Mouse (Mus musculus) hindbrain, postnatal 0 days (tissue): ENCODE results near the gene Gm3448. TPM values are rescaled to one million over a fixed set of nuclear protein-coding genes. Genes with fewer than 3 reads are reported as not detected.
"Not testable (repeated sequence)": the region's sequence is repeated elsewhere in the genome, so short reads cannot be mapped to it uniquely, and the experiment has no call there.

Experiments
- ATAC-seq: fragments of 200-750 bp; cut with Nextera tagmentation; 2 replicates; pipeline ENCODE4 v1.8.0; 2017; ENCODE audit warnings: mild to moderate bottlenecking, moderate TSS enrichment, moderate library complexity
- DNase-seq: peaks from one replicate; pipeline ENCODE4 v3.0.0-alpha.2; 2015; ENCODE audit warnings: low spot score
- H3K27ac ChIP-seq: fragments of 300-500 bp; sonication (generic); 2 replicates; pipeline ENCODE4 v1.5.1; 2014; ENCODE audit warnings: mild to moderate bottlenecking
- H3K27me3 ChIP-seq: fragments of 300-500 bp; sonication (generic); 2 replicates; pipeline ENCODE4 v1.6.1; 2014; ENCODE audit warnings: low read length, mixed read lengths; ENCODE audit not compliant: insufficient read depth
- H3K36me3 ChIP-seq: fragments of 300-500 bp; sonication (generic); 2 replicates; pipeline ENCODE4 v1.6.1; 2014; ENCODE audit warnings: low read length, mixed read lengths; ENCODE audit not compliant: insufficient read depth
- H3K4me1 ChIP-seq: fragments of 300-500 bp; sonication (generic); 2 replicates; pipeline ENCODE4 v1.6.1; 2014; ENCODE audit warnings: antibody characterized with exemption, low read length, mixed read lengths; ENCODE audit not compliant: insufficient read depth
- H3K4me2 ChIP-seq: fragments of 300-500 bp; sonication (generic); 2 replicates; pipeline ENCODE4 v1.6.1; 2014; ENCODE audit warnings: low read depth, mild to moderate bottlenecking, low read length, moderate library complexity, mixed read lengths
- H3K4me3 ChIP-seq: fragments of 300-500 bp; sonication (generic); 2 replicates; pipeline ENCODE4 v1.5.1; 2014; ENCODE audit warnings: low read length
- H3K9ac ChIP-seq: fragments of 300-500 bp; sonication (generic); replicated peaks from 2 replicates; pipeline ENCODE4 v1.6.1; 2014; ENCODE audit warnings: mild to moderate bottlenecking, low read length, moderate library complexity, mixed read lengths
- H3K9me3 ChIP-seq: fragments of 300-500 bp; sonication (generic); 2 replicates; pipeline ENCODE4 v1.6.1; 2016; ENCODE audit warnings: low read length, mixed read lengths
- CTCF ChIP-seq: IDR thresholded peaks from 2 replicates; pipeline ENCODE4 v1.5.1; 2016; ENCODE audit warnings: antibody characterized with exemption, control low read depth, low read depth
- WGBS: fragments of 180-500 bp; shearing (Covaris S2); extraction: QIAGEN DNeasy Blood & Tissue Kit; methylation state at CpG from one replicate; pipeline ENCODE4 v1.1.7; 2014; 5-methylcytosine and 5-hydroxymethylcytosine counted together
- polyA plus RNA-seq: library from polyadenylated mRNA; unstranded; fragments of >200 nt; fragmentation: Nextera tagmentation; extraction: Ambion mirVana; gene quantifications from 2 replicates; pipeline ENCODE4 v1.2.1, GENCODE M21; 2015
- total RNA-seq: library from RNA; depleted of rRNA; stranded (reverse); fragments of >200 nt; gene quantifications from 2 replicates; pipeline ENCODE4 v1.2.3, GENCODE M21; 2014

The Gm3448 gene
- total and polyA plus RNA-seq, 2 experiments from 2014 or later = 0.99 to 2.3 TPM

DNA sequence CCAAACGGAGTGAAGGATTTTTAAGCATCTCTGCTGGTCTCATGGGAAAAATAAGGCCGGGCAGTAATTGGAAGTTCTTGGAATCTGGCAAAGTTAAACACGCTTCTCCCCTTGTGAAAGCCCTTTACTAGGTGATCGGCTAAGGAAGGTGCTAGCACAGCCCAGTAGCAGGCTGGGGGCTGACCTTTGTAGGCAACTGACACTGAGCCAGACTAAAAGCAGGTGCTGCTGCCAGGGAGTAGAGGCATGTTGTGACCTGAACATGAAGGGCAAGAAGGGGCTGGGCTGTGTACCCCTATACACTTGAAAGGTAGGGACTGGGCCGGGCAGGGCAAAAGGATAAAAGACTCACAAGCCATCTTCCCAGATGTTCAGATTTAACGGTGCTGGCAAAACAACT, 19.0 kb upstream of the Gm3448 start:
- Histone ChIP-seq H3K27ac (no peak overlapping the region), H3K4me3 (no peak overlapping the region), H3K4me2 (no peak overlapping the region), H3K27me3 (no peaks in the 10 kb centered on the region), H3K36me3 (peaks cover 33% of the 10 kb centered on the region; the same call in 1 of the 2 replicates), H3K9ac (no peak overlapping the region), H3K4me1 (no peaks in the 10 kb centered on the region), H3K9me3 (no peaks in the 10 kb centered on the region)
- no peak for DNase-seq
- TF ChIP-seq CTCF = no peak
- ATAC-seq = no peak
- WGBS = 91% methylated on average over 6 of the region's 6 CpGs

DNA sequence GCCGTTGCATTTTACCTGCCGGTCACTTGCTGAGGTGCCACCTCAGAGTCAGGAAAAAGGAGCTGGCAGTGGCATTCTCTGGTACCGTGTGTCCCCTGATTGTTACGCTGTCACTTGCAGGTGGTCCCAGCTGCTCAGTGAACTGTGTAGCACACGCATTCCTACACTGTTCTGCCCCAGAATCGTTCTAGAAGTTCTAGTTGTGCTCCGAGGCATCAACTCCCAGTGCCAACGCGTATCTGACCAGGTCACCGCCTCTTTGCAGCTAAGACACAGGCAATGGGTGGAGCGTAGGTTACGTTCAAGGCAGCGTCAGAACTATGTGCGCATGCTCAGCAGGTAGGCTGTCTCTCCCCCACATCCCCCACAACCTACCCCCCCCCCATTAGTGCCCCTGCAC, 18.3 kb upstream of the Gm3448 start:
- TF ChIP-seq CTCF = no peak
- Histone ChIP-seq H3K27me3 (no peaks in the 10 kb centered on the region), H3K4me3 (no peak overlapping the region), H3K4me2 (no peak overlapping the region), H3K9me3 (no peaks in the 10 kb centered on the region), H3K27ac (no peak overlapping the region), H3K9ac (no peak overlapping the region), H3K36me3 (peaks cover 33% of the 10 kb centered on the region; the same call in 1 of the 2 replicates), H3K4me1 (no peaks in the 10 kb centered on the region)
- 95% methylated on average over 14 of the region's 14 CpGs for WGBS
- ATAC-seq = no peak
- DNase-seq = no peak

DNA sequence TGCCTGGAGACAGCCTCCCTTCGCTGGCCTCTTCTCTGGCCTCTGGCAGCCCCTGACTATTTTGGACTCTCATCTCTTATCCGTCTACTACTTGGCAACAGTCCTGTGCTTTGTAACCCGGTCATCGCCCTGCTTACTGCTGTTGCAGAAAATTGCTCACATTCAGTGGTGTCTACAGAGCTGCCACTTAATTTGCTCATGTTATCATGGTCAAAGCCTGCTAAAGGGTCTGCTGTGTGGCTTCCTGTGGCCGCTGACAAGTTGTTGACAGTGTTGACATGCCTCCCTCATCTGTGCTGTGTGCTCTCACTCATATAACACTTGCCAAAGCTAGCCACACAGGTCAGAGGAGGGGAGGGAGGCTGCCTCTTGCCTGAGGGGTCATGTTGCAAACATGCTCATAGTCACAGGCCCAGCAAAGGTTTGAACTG, 16.8 kb upstream of the Gm3448 start:
- no peak for TF ChIP-seq CTCF
- WGBS = 87% methylated on average over 5 of the region's 5 CpGs
- ATAC-seq = no peak
- Histone ChIP-seq H3K36me3 (peaks cover 29% of the 10 kb centered on the region; the same call in 1 of the 2 replicates), H3K27me3 (no peaks in the 10 kb centered on the region), H3K4me2 (no peak overlapping the region), H3K4me3 (no peak overlapping the region), H3K9me3 (no peaks in the 10 kb centered on the region), H3K9ac (no peak overlapping the region), H3K4me1 (no peaks in the 10 kb centered on the region), H3K27ac (no peak overlapping the region)
- DNase-seq = no peak

- no peak overlapping the region for H3K27ac ChIP-seq
- 68% methylated on average over 4 of the region's 4 CpGs for WGBS
- no peaks in the 10 kb centered on the region for H3K27me3 ChIP-seq
- peaks cover 27% of the 10 kb centered on the region; the same call in 1 of the 2 replicates for H3K36me3 ChIP-seq
- H3K4me3 ChIP-seq = no peak overlapping the region
- no peak overlapping the region for H3K9ac ChIP-seq
- no peaks in the 10 kb centered on the region for H3K9me3 ChIP-seq
- DNase-seq (no peak), ATAC-seq (no peak)
- no peaks in the 10 kb centered on the region for H3K4me1 ChIP-seq
- no peak for TF ChIP-seq CTCF
- no peak overlapping the region for H3K4me2 ChIP-seq
These were observed 14.6 kb upstream of the Gm3448 start for GRCm38 (mm10) chr17:15055925-15056324.

DNA sequence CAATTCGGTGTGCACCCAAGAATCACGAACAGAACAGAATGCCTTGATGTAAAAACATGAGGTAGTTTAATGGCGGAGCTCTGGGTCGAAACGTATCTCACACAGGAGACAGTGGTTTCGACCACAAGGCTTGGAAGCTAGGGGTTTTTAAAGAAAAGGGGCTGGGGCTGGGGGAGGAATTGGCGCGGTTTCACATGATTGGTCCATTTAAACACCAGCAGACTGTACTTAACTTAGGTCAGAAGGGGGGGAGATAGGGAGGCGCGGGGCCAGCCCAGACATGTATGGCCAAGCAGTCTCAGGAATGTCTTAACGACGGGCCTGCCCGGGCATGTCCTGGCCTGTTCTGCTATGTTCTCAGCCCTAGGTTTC, 12.5 kb upstream of the Gm3448 start:
- not testable (repeated sequence) for H3K4me3 ChIP-seq, H3K9me3 ChIP-seq, H3K4me2 ChIP-seq, H3K4me1 ChIP-seq, H3K9ac ChIP-seq, H3K27ac ChIP-seq, H3K27me3 ChIP-seq, DNase-seq, ATAC-seq
- WGBS = 94% methylated on average over 12 of the region's 13 CpGs
- H3K36me3 ChIP-seq = peaks cover 16% of the 10 kb centered on the region; the same call in 1 of the 2 replicates

DNA sequence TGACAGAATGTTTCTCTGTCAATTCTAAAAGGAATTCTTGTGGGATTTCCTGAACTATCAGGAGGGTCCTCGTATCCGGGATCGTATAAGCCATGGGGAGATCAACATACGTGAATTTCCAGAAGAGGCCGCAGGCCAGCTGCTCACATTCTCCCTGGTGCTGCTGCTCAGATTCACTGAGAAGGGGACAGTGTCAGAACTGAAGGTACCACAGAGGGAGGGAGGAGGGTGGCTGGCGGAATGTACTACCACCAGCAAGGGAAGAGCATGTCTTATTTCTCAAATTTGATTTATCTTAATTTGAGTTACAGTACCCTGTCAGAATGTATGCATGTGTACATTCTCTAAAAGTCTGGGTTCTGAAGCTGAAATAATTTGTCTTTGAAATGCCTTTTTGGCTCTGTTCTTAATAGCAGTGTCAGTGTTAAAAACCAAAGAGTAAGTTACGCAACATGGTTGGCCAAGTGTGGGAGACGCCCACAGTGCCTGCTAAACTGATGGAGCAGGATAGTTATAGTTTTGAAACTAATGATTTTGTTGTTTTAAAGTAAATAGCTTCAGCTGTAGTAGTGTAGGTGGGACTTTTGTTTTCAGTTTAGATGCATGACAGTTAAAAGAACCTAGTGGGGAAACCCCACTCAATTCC, 12.0 kb upstream of the Gm3448 start:
- not testable (repeated sequence) for DNase-seq, ATAC-seq, H3K27ac ChIP-seq, H3K9me3 ChIP-seq, H3K4me2 ChIP-seq, H3K4me1 ChIP-seq, H3K27me3 ChIP-seq, H3K4me3 ChIP-seq, H3K9ac ChIP-seq
- 94% methylated on average over 5 of the region's 8 CpGs for WGBS
- H3K36me3 ChIP-seq = peaks cover 11% of the 10 kb centered on the region; the same call in 1 of the 2 replicates

- ATAC-seq = 0 out of 2 replicates have a peak, but pooled peaks have one; percentile 44
- H3K36me3 ChIP-seq, H3K4me1 ChIP-seq, DNase-seq, H3K9ac ChIP-seq, H3K4me3 ChIP-seq, H3K4me2 ChIP-seq, H3K27ac ChIP-seq, H3K27me3 ChIP-seq, H3K9me3 ChIP-seq: not testable (repeated sequence)
- 100% methylated on average over 1 of the region's 1 CpGs for WGBS
These were observed 11.4 kb upstream of the Gm3448 start for GRCm38 (mm10) chr17:15052766-15053165.

GRCm38 (mm10) chr17:15050338-15050737, 9.0 kb upstream of the Gm3448 start:
- ATAC-seq, H3K36me3 ChIP-seq, H3K9me3 ChIP-seq, H3K4me2 ChIP-seq, H3K27me3 ChIP-seq, H3K4me3 ChIP-seq, H3K27ac ChIP-seq, H3K9ac ChIP-seq, DNase-seq, H3K4me1 ChIP-seq: not testable (repeated sequence)
- WGBS = no CpG with 5 or more reads among the region's 1 CpGs

DNA sequence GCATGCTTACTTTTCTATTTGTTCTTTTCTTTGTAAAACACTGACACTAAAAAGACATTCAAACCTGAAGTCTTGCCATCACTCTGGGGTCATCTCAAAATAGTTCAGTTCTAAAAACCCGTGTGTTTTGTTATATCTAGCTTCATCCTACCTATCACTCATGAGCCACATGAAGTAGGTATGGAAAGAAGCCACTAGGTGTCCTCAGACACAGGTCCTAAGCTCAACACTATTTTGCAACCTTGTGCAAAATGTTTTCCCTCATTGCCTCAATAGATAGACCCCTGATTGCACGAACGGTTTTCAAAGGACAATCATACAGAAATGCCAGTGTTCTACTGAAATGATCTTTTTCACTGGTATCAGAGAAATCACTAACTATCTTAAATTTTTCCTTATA, 882 bp downstream of the Gm3448 start:
- not testable (repeated sequence) for H3K9me3 ChIP-seq, H3K9ac ChIP-seq, DNase-seq, H3K36me3 ChIP-seq, H3K27ac ChIP-seq, H3K4me1 ChIP-seq, H3K4me2 ChIP-seq, H3K4me3 ChIP-seq, H3K27me3 ChIP-seq
- WGBS = no CpG with 5 or more reads among the region's 3 CpGs
- ATAC-seq = 0 out of 2 replicates have a peak, but pooled peaks have one; percentile 25

GRCm38 (mm10) chr17:15031414-15031813, 9.9 kb downstream of the Gm3448 start:
- H3K27me3 ChIP-seq, H3K4me3 ChIP-seq, H3K9me3 ChIP-seq, H3K36me3 ChIP-seq, H3K27ac ChIP-seq, H3K4me1 ChIP-seq, DNase-seq, H3K4me2 ChIP-seq, ATAC-seq, H3K9ac ChIP-seq: not testable (repeated sequence)
- no CpG with 5 or more reads among the region's 4 CpGs for WGBS
